ENCODE assay signal across 20 mouse cellular contexts in genomic region chr2:9886921-9887610, GRCm38 (mm10). TPM values are rescaled to one million over a fixed set of nuclear protein-coding genes. Genes with fewer than 3 reads are reported as not detected.
DNase-seq lines count a peak whose midpoint lies in the region; ATAC-seq and TF ChIP-seq lines count a peak whose summit lies in the region.
"Had no signal": no experiment of that assay in that cellular context is flagged by ENCODE, and none has a peak within 500 bp of the region (broad histone marks: within the 10 kb centered on the region; RNA-seq: fewer than 3 reads in every experiment).

No protein-coding gene starts in this region.

- H3K27me3 ChIP-seq in kidney, adult 2 months (replicated peaks; ENCODE audit: control insufficient read depth, insufficient read depth, low read length), result no peaks in the 10 kb centered on the region; the same call in none of the 2 replicates
- peaks cover 82% of the 10 kb centered on the region for H3K27me3 ChIP-seq in embryonic facial prominence, embryonic 12.5 days
- H3K27me3 ChIP-seq in hindbrain, embryonic 16.5 days (replicated peaks; ENCODE audit: control insufficient read depth, insufficient read depth, low read length), result peaks cover 50% of the 10 kb centered on the region
- peaks cover 58% of the 10 kb centered on the region for H3K27me3 ChIP-seq in midbrain, embryonic 15.5 days (replicated peaks)
- peaks cover 97% of the 10 kb centered on the region for H3K27me3 ChIP-seq in liver, embryonic 12.5 days (replicated peaks)

- H3K4me2 ChIP-seq in embryonic facial prominence, embryonic 12.5 days (replicated peaks), result no peak overlapping the region
- H3K4me2 ChIP-seq in hindbrain, embryonic 16.5 days (ENCODE audit: low read length), result no peak overlapping the region
- peak overlapping the region; percentile 67 for H3K4me2 ChIP-seq in midbrain, embryonic 15.5 days
- H3K4me2 ChIP-seq in liver, embryonic 12.5 days, result no peak overlapping the region
- H3K4me2 ChIP-seq: embryonic facial prominence, embryonic 15.5 days; liver, embryonic 11.5 days; lung, embryonic 15.5 days had no signal

- TF ChIP-seq POLR2A in kidney, adult 2 months (IDR thresholded peaks at IDR 0.05; ENCODE audit: low read depth, low read length), result no peak

- H3K4me1 ChIP-seq in kidney, adult 2 months (ENCODE audit: control insufficient read depth, insufficient read depth, low read length), result no peaks in the 10 kb centered on the region
- H3K4me1 ChIP-seq in embryonic facial prominence, embryonic 12.5 days, result peaks cover 12% of the 10 kb centered on the region
- H3K4me1 ChIP-seq in hindbrain, embryonic 16.5 days (ENCODE audit: control insufficient read depth, insufficient read depth, low read depth, low read length), result no peaks in the 10 kb centered on the region; the same call in 1 of the 2 replicates
- H3K4me1 ChIP-seq in midbrain, embryonic 15.5 days, result peaks cover 10% of the 10 kb centered on the region
- H3K4me1 ChIP-seq in liver, embryonic 12.5 days, result peaks cover 20% of the 10 kb centered on the region

- no peak for DNase-seq in kidney, adult 2 months
- no peak for DNase-seq in kidney, adult 18-20 months
- no peak for DNase-seq in lung, postnatal 25 days (ENCODE audit: low spot score)
- DNase-seq in urinary bladder, postnatal 10 days (ENCODE audit: low spot score), result no peak
- DNase-seq: B cell, adult 2 months; cerebellum, adult 11-12 months; cerebellum, postnatal 36 days; heart, postnatal 10 days; kidney, adult 8-10 months had no signal

- no peaks in the 10 kb centered on the region for H3K9me3 ChIP-seq in embryonic facial prominence, embryonic 12.5 days
- H3K9me3 ChIP-seq in hindbrain, embryonic 16.5 days (ENCODE audit: control insufficient read depth, low read length), result no peaks in the 10 kb centered on the region
- no peaks in the 10 kb centered on the region for H3K9me3 ChIP-seq in midbrain, embryonic 15.5 days
- H3K9me3 ChIP-seq in liver, embryonic 12.5 days (replicated peaks), result no peaks in the 10 kb centered on the region
- H3K9me3 ChIP-seq: embryonic facial prominence, embryonic 15.5 days; lung, embryonic 15.5 days had no signal

- H3K27ac ChIP-seq in kidney, adult 2 months (ENCODE audit: insufficient read depth, low read depth, low read length), result peak overlapping the region; percentile 32
- no peak overlapping the region for H3K27ac ChIP-seq in embryonic facial prominence, embryonic 12.5 days
- no peak overlapping the region; the same call in 1 of the 2 replicates for H3K27ac ChIP-seq in hindbrain, embryonic 16.5 days (ENCODE audit: low read depth, low read length)
- H3K27ac ChIP-seq in midbrain, embryonic 15.5 days, result peak overlapping the region; percentile 81
- H3K27ac ChIP-seq in liver, embryonic 12.5 days, result no peak overlapping the region
- H3K27ac ChIP-seq: embryonic facial prominence, embryonic 15.5 days; lung, embryonic 15.5 days had no signal

- no peak for ATAC-seq in embryonic facial prominence, embryonic 12.5 days (ENCODE audit: insufficient number of reproducible peaks, insufficient read depth, low FRiP score, low TSS enrichment)
- no peak for ATAC-seq in hindbrain, embryonic 16.5 days
- ATAC-seq in midbrain, embryonic 15.5 days (replicated peaks), result no peak
- ATAC-seq in liver, embryonic 12.5 days, result no peak
- ATAC-seq: forebrain, embryonic 16.5 days had no signal

- TF ChIP-seq CTCF in kidney, adult 2 months (conservative IDR thresholded peaks at IDR 0.05; ENCODE audit: insufficient read depth, insufficient read length, low read depth, low read length), result no peak

- WGBS in kidney, adult 2 months, result 10% methylated on average over 7 of the region's 7 CpGs
- 4% methylated on average over 7 of the region's 7 CpGs for WGBS in embryonic facial prominence, embryonic 12.5 days
- 2% methylated on average over 7 of the region's 7 CpGs for WGBS in hindbrain, embryonic 16.5 days
- WGBS in midbrain, embryonic 15.5 days, result 1% methylated on average over 7 of the region's 7 CpGs
- WGBS in liver, embryonic 12.5 days (ENCODE audit: insufficient replicate concordance), result 13% methylated on average over 7 of the region's 7 CpGs

- H3K9ac ChIP-seq in embryonic facial prominence, embryonic 12.5 days, result no peak overlapping the region
- no peak overlapping the region for H3K9ac ChIP-seq in hindbrain, embryonic 16.5 days (ENCODE audit: low read depth, low read length)
- H3K9ac ChIP-seq in midbrain, embryonic 15.5 days, result peak overlapping the region; percentile 38
- H3K9ac ChIP-seq in liver, embryonic 12.5 days, result no peak overlapping the region
- H3K9ac ChIP-seq: embryonic facial prominence, embryonic 15.5 days; lung, embryonic 15.5 days had no signal

- no peaks in the 10 kb centered on the region for H3K36me3 ChIP-seq in kidney, adult 2 months (ENCODE audit: control insufficient read depth, insufficient read depth, low read length)
- no peaks in the 10 kb centered on the region for H3K36me3 ChIP-seq in embryonic facial prominence, embryonic 12.5 days
- no peaks in the 10 kb centered on the region for H3K36me3 ChIP-seq in hindbrain, embryonic 16.5 days (ENCODE audit: control insufficient read depth, insufficient read depth, low read length)
- H3K36me3 ChIP-seq in midbrain, embryonic 15.5 days (replicated peaks), result no peaks in the 10 kb centered on the region
- no peaks in the 10 kb centered on the region for H3K36me3 ChIP-seq in liver, embryonic 12.5 days
- H3K36me3 ChIP-seq: embryonic facial prominence, embryonic 15.5 days; lung, embryonic 15.5 days had no signal

- peak overlapping the region; percentile 35 for H3K4me3 ChIP-seq in kidney, adult 2 months (ENCODE audit: insufficient read depth, low read depth, low read length)
- H3K4me3 ChIP-seq in embryonic facial prominence, embryonic 12.5 days, result 0 out of 2 replicates have a peak overlapping the region, but pooled peaks have one; percentile 12
- peak overlapping the region; percentile 16 for H3K4me3 ChIP-seq in hindbrain, embryonic 16.5 days (ENCODE audit: low read length)
- H3K4me3 ChIP-seq in midbrain, embryonic 15.5 days, result peak overlapping the region; percentile 43
- no peak overlapping the region for H3K4me3 ChIP-seq in liver, embryonic 12.5 days
- H3K4me3 ChIP-seq: embryonic facial prominence, embryonic 15.5 days; lung, embryonic 15.5 days had no signal

RNA-seq across cellular contexts. Expression of gene 9230102O04Rik, which starts 2.3 kb away (rescaled TPM):
- 1.6 and 2.8 TPM in 2 replicates for polyA plus RNA-seq in kidney, adult 2 months (2012; rRNA removed)
- polyA plus RNA-seq in embryonic facial prominence, embryonic 12.5 days (2016; fragmentation: Nextera tagmentation; extraction: Ambion mirVana), result 0.41 and 1.0 TPM in 2 replicates
- 0.35 and 1.1 TPM in 2 replicates for polyA plus RNA-seq in hindbrain, embryonic 16.5 days (2015; fragmentation: Nextera tagmentation; extraction: Ambion mirVana)
- 4.0 and 4.8 TPM in 2 replicates for polyA plus RNA-seq in midbrain, embryonic 15.5 days (2015; fragmentation: Nextera tagmentation; extraction: Ambion mirVana)
- polyA plus RNA-seq in liver, embryonic 12.5 days (2016; fragmentation: Nextera tagmentation; extraction: Ambion mirVana), result 0.37 TPM in 1 of 2 replicates, not detected in the other
- polyA plus RNA-seq: forebrain, embryonic 16.5 days; liver, embryonic 11.5 days; lung, embryonic 15.5 days; small intestine, adult 2 months; stomach, embryonic 14.5 days; thymus, postnatal 0 days had no signal

RNA-seq across cellular contexts. Expression of gene Gata3, which starts 2.8 kb away (rescaled TPM):
- polyA plus RNA-seq in kidney, adult 2 months (2012; rRNA removed), result 14.9 and 15.4 TPM in 2 replicates
- polyA plus RNA-seq in embryonic facial prominence, embryonic 12.5 days (2016; fragmentation: Nextera tagmentation; extraction: Ambion mirVana), result 22.6 and 23.6 TPM in 2 replicates
- polyA plus RNA-seq in hindbrain, embryonic 16.5 days (2015; fragmentation: Nextera tagmentation; extraction: Ambion mirVana), result 27.2 and 33.8 TPM in 2 replicates
- 99.1 and 116 TPM in 2 replicates for polyA plus RNA-seq in midbrain, embryonic 15.5 days (2015; fragmentation: Nextera tagmentation; extraction: Ambion mirVana)
- 2.0 and 2.1 TPM in 2 replicates for polyA plus RNA-seq in liver, embryonic 12.5 days (2016; fragmentation: Nextera tagmentation; extraction: Ambion mirVana)

RNA-seq across cellular contexts. Expression of gene 4930412O13Rik, which starts 6.0 kb away (rescaled TPM):
- polyA plus RNA-seq in kidney, adult 2 months (2012; rRNA removed), result 0.39 and 1.4 TPM in 2 replicates
- polyA plus RNA-seq in embryonic facial prominence, embryonic 12.5 days (2016; fragmentation: Nextera tagmentation; extraction: Ambion mirVana), result 1.8 and 1.9 TPM in 2 replicates
- 0.28 and 0.47 TPM in 2 replicates for polyA plus RNA-seq in hindbrain, embryonic 16.5 days (2015; fragmentation: Nextera tagmentation; extraction: Ambion mirVana)
- polyA plus RNA-seq in midbrain, embryonic 15.5 days (2015; fragmentation: Nextera tagmentation; extraction: Ambion mirVana), result 1.3 and 2.2 TPM in 2 replicates
- polyA plus RNA-seq in liver, embryonic 12.5 days (2016; fragmentation: Nextera tagmentation; extraction: Ambion mirVana), result not detected in 2 replicates
- polyA plus RNA-seq: forebrain, embryonic 16.5 days; liver, embryonic 11.5 days; lung, embryonic 15.5 days; small intestine, adult 2 months; stomach, embryonic 14.5 days; thymus, postnatal 0 days had no signal

Comparison
In these comparisons a context has a peak if more than half of its experiments do, and no peak if none do; other contexts are left out.
1. H3K27ac ChIP-seq: peak in kidney, adult 2 months (single experiment) and midbrain, embryonic 15.5 days (single experiment); none in embryonic facial prominence, embryonic 12.5 days (single experiment), hindbrain, embryonic 16.5 days (single experiment) and liver, embryonic 12.5 days (single experiment).